Mouse (Mus musculus): ENCODE measurements around the gene Tex16. TPM values are rescaled to one million over a fixed set of nuclear protein-coding genes. Genes with fewer than 3 reads are reported as not detected.

Tex16 gene
- total RNA-seq (2021), result not detected
- long read RNA-seq, result 0 reads

GRCm38 (mm10) chrX:112010707-112011106 lies at the start of gene Tex16:
Gene Tex16 (plus strand): TSS chrX:112011007.
- DNase-seq (ENCODE audit: low spot score in 2 of 2), result no peak

- no peak for DNase-seq (ENCODE audit: low spot score in 2 of 2)
Observed at GRCm38 (mm10) chrX:111999661-112000060, 11.1 kb upstream of the Tex16 start.

Other genes starting within 250 kb of the Tex16 start
- gene Gm45194, start 119.6 kb upstream of the Tex16 start, total RNA-seq (2021), result not detected
- not detected for gene 4933403O08Rik, start 228.0 kb downstream of the Tex16 start, total RNA-seq (2021)

Measured in layer of hippocampus, adult 18-20 months (tissue).